Mouse (Mus musculus): ENCODE measurements at regions not wholly inside any gene's neighbourhood (a gene's known extent, or its start where the extent isn't known, plus 50 kb on each side); places are given as distances from the start of the nearest gene placed in this dataset.

GRCm38 (mm10) chr3:119995781-119996180 lies 211.5 kb upstream of the Ptbp2 start:
- Histone ChIP-seq H3K4me2 (replicated peaks; ENCODE audit: low read depth, low read length) (no peak overlapping the region), H3K9me3 (ENCODE audit: control insufficient read depth, low read length) (no peaks in the 10 kb centered on the region), H3K9ac (ENCODE audit: low read depth, low read length) (no peak overlapping the region), H3K36me3 (ENCODE audit: control insufficient read depth, insufficient read depth, low read length) (no peaks in the 10 kb centered on the region), H3K27ac (ENCODE audit: low read depth, low read length) (no peak overlapping the region), H3K4me1 (replicated peaks; ENCODE audit: control insufficient read depth, insufficient read depth, low read length) (no peaks in the 10 kb centered on the region), H3K27me3 (ENCODE audit: control insufficient read depth, insufficient read depth, low read length) (no peaks in the 10 kb centered on the region), H3K4me3 (ENCODE audit: low read depth, low read length) (no peak overlapping the region)
- no peak for DNase-seq (ENCODE audit: low spot score)
- ATAC-seq (ENCODE audit: low FRiP score) = no peak
- WGBS = 63% methylated on average over 4 of the region's 4 CpGs

DNA sequence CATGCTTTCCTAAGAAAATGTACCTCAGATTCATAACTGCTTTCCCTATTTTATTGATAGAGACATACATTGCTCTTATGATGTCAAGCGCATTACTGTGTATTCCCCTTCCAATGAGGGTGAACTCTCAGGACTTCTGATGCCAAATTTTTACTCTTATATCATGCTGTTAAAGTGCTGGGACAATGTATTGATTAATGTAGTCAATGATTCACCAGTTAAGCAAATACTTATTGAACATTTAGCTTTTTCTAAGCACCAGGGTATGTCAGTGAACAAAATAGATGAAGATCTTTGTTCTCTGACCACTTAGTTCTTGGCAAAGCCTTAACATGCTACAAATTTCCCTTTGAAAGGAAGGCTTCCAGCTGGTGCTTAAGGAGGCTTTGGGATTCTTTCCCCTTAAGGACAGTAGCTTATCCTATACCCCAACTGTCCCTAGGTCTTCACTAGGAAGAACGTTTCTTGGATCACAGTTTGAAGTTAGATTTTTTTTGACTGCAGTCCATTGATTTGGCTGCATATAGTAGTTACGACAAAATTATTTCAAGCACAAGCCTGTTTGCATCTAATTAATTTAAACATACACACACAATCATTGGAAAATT lies 203.1 kb upstream of the Ptbp2 start:
- Histone ChIP-seq H3K4me1 (replicated peaks; ENCODE audit: control insufficient read depth, insufficient read depth, low read length) (no peaks in the 10 kb centered on the region), H3K27ac (ENCODE audit: low read depth, low read length) (no peak overlapping the region), H3K9me3 (ENCODE audit: control insufficient read depth, low read length) (no peaks in the 10 kb centered on the region), H3K4me2 (replicated peaks; ENCODE audit: low read depth, low read length) (no peak overlapping the region), H3K9ac (ENCODE audit: low read depth, low read length) (no peak overlapping the region), H3K36me3 (ENCODE audit: control insufficient read depth, insufficient read depth, low read length) (no peaks in the 10 kb centered on the region), H3K27me3 (ENCODE audit: control insufficient read depth, insufficient read depth, low read length) (no peaks in the 10 kb centered on the region), H3K4me3 (ENCODE audit: low read depth, low read length) (no peak overlapping the region)
- DNase-seq (ENCODE audit: low spot score) (no peak), ATAC-seq (ENCODE audit: low FRiP score) (no peak)
- WGBS = 67% methylated on average over 3 of the region's 3 CpGs

DNA sequence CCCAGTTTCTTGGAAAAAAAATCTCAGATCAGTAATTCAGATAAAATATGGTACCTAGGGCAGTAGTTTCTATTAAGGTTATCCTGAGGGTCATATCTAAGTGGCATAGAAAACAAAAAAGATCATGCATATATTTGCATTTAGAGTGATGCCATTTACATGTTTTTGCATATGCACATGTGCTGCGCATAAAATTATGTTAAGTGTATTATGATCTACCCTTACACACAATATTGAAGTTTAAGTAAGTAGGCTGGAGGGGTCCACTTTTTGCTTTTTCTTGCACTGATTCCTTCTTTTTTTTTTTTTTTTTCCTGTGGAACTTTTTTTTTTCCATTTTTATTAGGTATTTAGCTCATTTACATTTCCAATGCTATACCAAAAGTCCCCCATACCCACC lies 193.1 kb upstream of the Ptbp2 start:
- Histone ChIP-seq H3K4me2 (replicated peaks; ENCODE audit: low read depth, low read length) (no peak overlapping the region), H3K9me3 (ENCODE audit: control insufficient read depth, low read length) (no peaks in the 10 kb centered on the region), H3K36me3 (ENCODE audit: control insufficient read depth, insufficient read depth, low read length) (no peaks in the 10 kb centered on the region), H3K4me3 (ENCODE audit: low read depth, low read length) (no peak overlapping the region), H3K9ac (ENCODE audit: low read depth, low read length) (no peak overlapping the region), H3K27ac (ENCODE audit: low read depth, low read length) (no peak overlapping the region), H3K4me1 (replicated peaks; ENCODE audit: control insufficient read depth, insufficient read depth, low read length) (no peaks in the 10 kb centered on the region), H3K27me3 (ENCODE audit: control insufficient read depth, insufficient read depth, low read length) (no peaks in the 10 kb centered on the region)
- 100% methylated on average over 1 of the region's 1 CpGs for WGBS
- no peak for ATAC-seq (ENCODE audit: low FRiP score)
- no peak for DNase-seq (ENCODE audit: low spot score)

- H3K27me3 ChIP-seq (ENCODE audit: control insufficient read depth, insufficient read depth, low read length) = no peaks in the 10 kb centered on the region
- H3K4me3 ChIP-seq (ENCODE audit: low read depth, low read length) = no peak overlapping the region
- WGBS = 81% methylated on average over 3 of the region's 3 CpGs
- H3K4me1 ChIP-seq (replicated peaks; ENCODE audit: control insufficient read depth, insufficient read depth, low read length) = no peaks in the 10 kb centered on the region
- no peak overlapping the region for H3K4me2 ChIP-seq (replicated peaks; ENCODE audit: low read depth, low read length)
- H3K27ac ChIP-seq (ENCODE audit: low read depth, low read length) = no peak overlapping the region
- ATAC-seq (ENCODE audit: low FRiP score) (no peak), DNase-seq (ENCODE audit: low spot score) (no peak)
- no peaks in the 10 kb centered on the region for H3K9me3 ChIP-seq (ENCODE audit: control insufficient read depth, low read length)
- no peak overlapping the region for H3K9ac ChIP-seq (ENCODE audit: low read depth, low read length)
- H3K36me3 ChIP-seq (ENCODE audit: control insufficient read depth, insufficient read depth, low read length) = no peaks in the 10 kb centered on the region
These were observed 192.1 kb upstream of the Ptbp2 start for GRCm38 (mm10) chr3:119976363-119976762.

DNA sequence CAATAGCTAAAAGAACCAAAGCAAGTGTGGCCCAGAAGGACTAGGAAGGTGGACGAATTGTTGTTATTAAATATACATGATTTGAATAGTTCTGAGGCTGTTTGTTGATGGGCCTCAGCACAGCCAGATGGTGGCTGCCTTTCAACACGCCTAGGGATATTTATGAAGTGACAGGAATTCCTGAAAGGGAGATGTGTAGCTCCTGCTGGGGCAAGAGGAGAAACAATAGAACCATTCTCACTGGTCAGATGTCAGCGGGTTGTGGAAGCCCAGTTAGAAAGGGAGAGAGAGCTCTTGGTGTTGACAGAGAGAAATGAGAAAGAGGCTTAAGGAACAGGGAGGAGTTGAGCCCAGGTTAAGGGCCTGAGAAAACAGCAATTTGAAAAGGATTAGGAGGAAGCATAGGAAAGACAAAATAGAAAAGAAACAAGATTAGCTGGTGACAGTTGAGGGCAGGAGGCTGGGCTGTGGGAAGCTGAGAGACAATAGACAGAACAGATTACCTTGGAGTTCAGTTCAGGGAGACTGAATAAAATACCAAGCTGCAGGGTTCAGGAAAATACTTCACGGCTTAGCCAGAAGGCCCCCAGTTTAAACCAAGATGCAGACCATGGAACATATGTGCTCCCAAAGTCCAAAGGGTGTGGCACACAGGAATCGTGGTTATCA lies 174.7 kb upstream of the Ptbp2 start:
- Histone ChIP-seq H3K27me3 (ENCODE audit: control insufficient read depth, insufficient read depth, low read length) (no peaks in the 10 kb centered on the region), H3K4me1 (replicated peaks; ENCODE audit: control insufficient read depth, insufficient read depth, low read length) (no peaks in the 10 kb centered on the region), H3K4me3 (ENCODE audit: low read depth, low read length) (no peak overlapping the region), H3K27ac (ENCODE audit: low read depth, low read length) (no peak overlapping the region), H3K9me3 (ENCODE audit: control insufficient read depth, low read length) (no peaks in the 10 kb centered on the region), H3K9ac (ENCODE audit: low read depth, low read length) (no peak overlapping the region), H3K36me3 (ENCODE audit: control insufficient read depth, insufficient read depth, low read length) (no peaks in the 10 kb centered on the region), H3K4me2 (replicated peaks; ENCODE audit: low read depth, low read length) (no peak overlapping the region)
- ATAC-seq (ENCODE audit: low FRiP score) = peak; percentile 77
- DNase-seq (ENCODE audit: low spot score) = peak; percentile 38
- WGBS = 13% methylated on average over 5 of the region's 5 CpGs

DNA sequence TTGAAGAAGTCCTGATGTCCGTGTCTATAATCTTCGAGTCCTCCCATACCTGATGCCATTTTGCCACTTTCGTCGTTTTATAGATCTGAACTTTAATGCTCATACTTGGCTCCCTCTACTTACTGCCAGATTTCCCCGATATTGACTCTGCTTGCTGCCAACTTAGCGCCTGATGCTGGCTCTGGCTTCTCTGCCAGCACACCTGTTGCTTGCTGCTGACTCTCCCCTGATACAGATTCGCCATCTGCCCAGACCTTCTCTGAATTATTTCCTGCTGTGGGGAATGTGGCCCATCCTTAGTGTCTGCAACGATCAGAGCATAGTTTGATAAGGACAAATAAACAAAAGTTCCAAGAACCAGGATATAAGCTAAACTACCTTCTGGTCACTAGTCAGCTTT lies 173.3 kb upstream of the Ptbp2 start:
- WGBS = 90% methylated on average over 8 of the region's 8 CpGs
- DNase-seq (ENCODE audit: low spot score) (no peak), ATAC-seq (ENCODE audit: low FRiP score) (no peak)
- no peak overlapping the region for H3K9ac ChIP-seq (ENCODE audit: low read depth, low read length)
- no peaks in the 10 kb centered on the region for H3K4me1 ChIP-seq (replicated peaks; ENCODE audit: control insufficient read depth, insufficient read depth, low read length)
- no peak overlapping the region for H3K27ac ChIP-seq (ENCODE audit: low read depth, low read length)
- H3K4me3 ChIP-seq (ENCODE audit: low read depth, low read length) = no peak overlapping the region
- H3K27me3 ChIP-seq (ENCODE audit: control insufficient read depth, insufficient read depth, low read length) = no peaks in the 10 kb centered on the region
- H3K4me2 ChIP-seq (replicated peaks; ENCODE audit: low read depth, low read length) = no peak overlapping the region
- no peaks in the 10 kb centered on the region for H3K9me3 ChIP-seq (ENCODE audit: control insufficient read depth, low read length)
- H3K36me3 ChIP-seq (ENCODE audit: control insufficient read depth, insufficient read depth, low read length) = no peaks in the 10 kb centered on the region

DNA sequence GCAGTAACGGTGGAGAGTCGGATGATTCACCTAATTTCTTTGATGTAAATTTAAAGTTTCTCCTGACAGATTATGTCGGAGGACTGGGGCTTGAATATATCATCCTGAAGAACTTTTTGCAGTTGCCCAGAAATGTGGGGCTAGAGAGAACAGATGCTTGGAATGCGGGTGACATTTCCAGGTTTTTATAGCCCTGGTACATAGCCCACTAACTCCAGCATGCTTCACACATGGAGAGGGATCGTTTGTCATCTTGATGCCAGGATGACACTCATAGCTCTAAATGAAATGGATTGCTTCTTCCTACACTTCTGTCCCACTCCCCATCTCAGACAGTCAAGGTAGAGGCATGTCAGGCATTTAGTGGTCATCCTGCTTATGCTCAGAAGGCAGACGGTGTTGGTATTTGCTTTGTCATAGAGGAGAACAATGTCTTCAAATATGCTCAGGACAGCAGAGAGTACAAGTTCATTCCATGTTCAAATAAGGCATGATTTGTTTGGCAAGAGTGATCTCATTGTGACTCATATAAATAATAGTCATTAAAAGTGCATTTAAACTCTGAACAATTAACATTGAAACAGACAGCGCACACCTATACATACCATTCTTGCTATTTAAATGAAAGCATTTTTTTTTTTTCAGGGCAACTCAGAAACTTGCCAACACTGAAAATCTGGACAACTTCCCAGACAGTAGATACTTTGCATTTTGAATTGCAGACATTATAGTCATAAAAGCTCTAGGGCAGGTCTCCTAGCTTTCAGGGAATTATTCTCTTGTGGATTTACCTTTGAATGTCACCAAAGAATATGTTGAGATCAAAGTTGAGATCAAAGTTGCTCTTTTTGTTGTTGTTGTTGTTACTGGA lies 171.7 kb upstream of the Ptbp2 start:
- 81% methylated on average over 7 of the region's 7 CpGs for WGBS
- H3K27me3 ChIP-seq (ENCODE audit: control insufficient read depth, insufficient read depth, low read length) = no peaks in the 10 kb centered on the region
- H3K36me3 ChIP-seq (ENCODE audit: control insufficient read depth, insufficient read depth, low read length) = no peaks in the 10 kb centered on the region
- DNase-seq (ENCODE audit: low spot score) (no peak), ATAC-seq (ENCODE audit: low FRiP score) (no peak)
- H3K4me2 ChIP-seq (replicated peaks; ENCODE audit: low read depth, low read length) = no peak overlapping the region
- H3K4me3 ChIP-seq (ENCODE audit: low read depth, low read length) = no peak overlapping the region
- no peaks in the 10 kb centered on the region for H3K9me3 ChIP-seq (ENCODE audit: control insufficient read depth, low read length)
- H3K27ac ChIP-seq (ENCODE audit: low read depth, low read length) = no peak overlapping the region
- no peak overlapping the region for H3K9ac ChIP-seq (ENCODE audit: low read depth, low read length)
- H3K4me1 ChIP-seq (replicated peaks; ENCODE audit: control insufficient read depth, insufficient read depth, low read length) = no peaks in the 10 kb centered on the region

- DNase-seq (ENCODE audit: low spot score) = no peak
- H3K4me2 ChIP-seq (replicated peaks; ENCODE audit: low read depth, low read length) = no peak overlapping the region
- H3K4me3 ChIP-seq (ENCODE audit: low read depth, low read length) = no peak overlapping the region
- no peak overlapping the region for H3K27ac ChIP-seq (ENCODE audit: low read depth, low read length)
- WGBS = 85% methylated on average over 3 of the region's 3 CpGs
- H3K27me3 ChIP-seq (ENCODE audit: control insufficient read depth, insufficient read depth, low read length) = no peaks in the 10 kb centered on the region
- no peak overlapping the region for H3K9ac ChIP-seq (ENCODE audit: low read depth, low read length)
- no peaks in the 10 kb centered on the region for H3K36me3 ChIP-seq (ENCODE audit: control insufficient read depth, insufficient read depth, low read length)
- no peaks in the 10 kb centered on the region for H3K9me3 ChIP-seq (ENCODE audit: control insufficient read depth, low read length)
- no peaks in the 10 kb centered on the region for H3K4me1 ChIP-seq (replicated peaks; ENCODE audit: control insufficient read depth, insufficient read depth, low read length)
- ATAC-seq (ENCODE audit: low FRiP score) = no peak
These were observed 166.5 kb upstream of the Ptbp2 start for GRCm38 (mm10) chr3:119950721-119951120.

All from hindbrain, embryonic 11.5 days (tissue).